Mouse (Mus musculus) neural tube, embryonic 11.5 days (tissue): ENCODE data around the gene Nr6a1. TPM values are rescaled to one million over a fixed set of nuclear protein-coding genes. Genes with fewer than 3 reads are reported as not detected.
A peak's percentile ranks its signal among the peaks of the same experiment; 100 is the strongest.

ENCODE experiments used
- ATAC-seq: fragments of 200-750 bp; cut with Nextera tagmentation; 2 replicates; pipeline ENCODE4 v1.8.0; 2017; ENCODE audit warnings: moderate number of reproducible peaks, mild to moderate bottlenecking, moderate TSS enrichment, moderate library complexity; ENCODE audit not compliant: insufficient read depth, low FRiP score, low TSS enrichment
- DNase-seq: peaks from one replicate; pipeline ENCODE4 v3.0.0-alpha.2; 2015; ENCODE audit warnings: low spot score
- H3K27ac ChIP-seq: fragments of 300-500 bp; sonication (generic); 2 replicates; pipeline ENCODE4 v1.5.1; 2014; ENCODE audit warnings: low read depth, mild to moderate bottlenecking, low read length
- H3K27me3 ChIP-seq: fragments of 300-500 bp; sonication (generic); 2 replicates; pipeline ENCODE4 v1.6.1; 2014; ENCODE audit warnings: mild to moderate bottlenecking, low read length, mixed read lengths; ENCODE audit not compliant: control insufficient read depth, insufficient read depth
- H3K36me3 ChIP-seq: fragments of 300-500 bp; sonication (generic); 2 replicates; pipeline ENCODE4 v1.6.1; 2014; ENCODE audit warnings: mild to moderate bottlenecking, low read length, moderate library complexity, mixed read lengths; ENCODE audit not compliant: control insufficient read depth, insufficient read depth
- H3K4me1 ChIP-seq: fragments of 300-500 bp; sonication (generic); 2 replicates; pipeline ENCODE4 v1.6.1; 2014; ENCODE audit warnings: low read length, mixed read lengths; ENCODE audit not compliant: control insufficient read depth, insufficient read depth
- H3K4me2 ChIP-seq: fragments of 300-500 bp; sonication (generic); 2 replicates; pipeline ENCODE4 v1.6.1; 2014; ENCODE audit warnings: low read depth, mild to moderate bottlenecking, moderate library complexity
- H3K4me3 ChIP-seq: fragments of 300-500 bp; sonication (generic); 2 replicates; pipeline ENCODE4 v1.5.1; 2014; ENCODE audit warnings: low read depth, low read length
- H3K9ac ChIP-seq: fragments of 300-500 bp; sonication (generic); 2 replicates; pipeline ENCODE4 v1.6.1; 2014; ENCODE audit warnings: mild to moderate bottlenecking, low read length
- H3K9me3 ChIP-seq: fragments of 300-500 bp; sonication (generic); 2 replicates; pipeline ENCODE4 v1.6.1; 2016; ENCODE audit warnings: low read length; ENCODE audit not compliant: control insufficient read depth
- WGBS: fragments of 180-500 bp; shearing (Covaris S2); extraction: QIAGEN DNeasy Blood & Tissue Kit; methylation state at CpG from one replicate; pipeline ENCODE4 v1.1.7; 2014; 5-methylcytosine and 5-hydroxymethylcytosine counted together
- polyA plus RNA-seq: library from polyadenylated mRNA; unstranded; fragments of >200 nt; fragmentation: Nextera tagmentation; extraction: Ambion mirVana; gene quantifications from 2 replicates; pipeline ENCODE4 v1.2.1, GENCODE M21; 2014

Nr6a1 gene
- polyA plus RNA-seq, 1 experiment from 2014 or later = 6.4 TPM

- Histone ChIP-seq H3K4me1 (peaks cover 12% of the 10 kb centered on the region), H3K4me2 (no peak overlapping the region), H3K27me3 (peaks cover 8% of the 10 kb centered on the region), H3K9ac (no peak overlapping the region), H3K4me3 (no peak overlapping the region), H3K36me3 (no peaks in the 10 kb centered on the region), H3K9me3 (no peaks in the 10 kb centered on the region), H3K27ac (no peak overlapping the region)
- 67% methylated on average over 5 of the region's 5 CpGs for WGBS
- no peak for ATAC-seq
- DNase-seq = no peak
Measured at GRCm38 (mm10) chr2:38700177-38700576, 227.3 kb downstream of the Nr6a1 start.

GRCm38 (mm10) chr2:38698623-38699022 lies 228.9 kb downstream of the Nr6a1 start:
- Histone ChIP-seq H3K4me1 (peaks cover 12% of the 10 kb centered on the region), H3K4me3 (no peak overlapping the region), H3K9ac (no peak overlapping the region), H3K27ac (no peak overlapping the region), H3K4me2 (no peak overlapping the region), H3K27me3 (peaks cover 2% of the 10 kb centered on the region), H3K36me3 (no peaks in the 10 kb centered on the region), H3K9me3 (no peaks in the 10 kb centered on the region)
- no peak for ATAC-seq
- 89% methylated on average over 5 of the region's 5 CpGs for WGBS
- DNase-seq = no peak

DNA sequence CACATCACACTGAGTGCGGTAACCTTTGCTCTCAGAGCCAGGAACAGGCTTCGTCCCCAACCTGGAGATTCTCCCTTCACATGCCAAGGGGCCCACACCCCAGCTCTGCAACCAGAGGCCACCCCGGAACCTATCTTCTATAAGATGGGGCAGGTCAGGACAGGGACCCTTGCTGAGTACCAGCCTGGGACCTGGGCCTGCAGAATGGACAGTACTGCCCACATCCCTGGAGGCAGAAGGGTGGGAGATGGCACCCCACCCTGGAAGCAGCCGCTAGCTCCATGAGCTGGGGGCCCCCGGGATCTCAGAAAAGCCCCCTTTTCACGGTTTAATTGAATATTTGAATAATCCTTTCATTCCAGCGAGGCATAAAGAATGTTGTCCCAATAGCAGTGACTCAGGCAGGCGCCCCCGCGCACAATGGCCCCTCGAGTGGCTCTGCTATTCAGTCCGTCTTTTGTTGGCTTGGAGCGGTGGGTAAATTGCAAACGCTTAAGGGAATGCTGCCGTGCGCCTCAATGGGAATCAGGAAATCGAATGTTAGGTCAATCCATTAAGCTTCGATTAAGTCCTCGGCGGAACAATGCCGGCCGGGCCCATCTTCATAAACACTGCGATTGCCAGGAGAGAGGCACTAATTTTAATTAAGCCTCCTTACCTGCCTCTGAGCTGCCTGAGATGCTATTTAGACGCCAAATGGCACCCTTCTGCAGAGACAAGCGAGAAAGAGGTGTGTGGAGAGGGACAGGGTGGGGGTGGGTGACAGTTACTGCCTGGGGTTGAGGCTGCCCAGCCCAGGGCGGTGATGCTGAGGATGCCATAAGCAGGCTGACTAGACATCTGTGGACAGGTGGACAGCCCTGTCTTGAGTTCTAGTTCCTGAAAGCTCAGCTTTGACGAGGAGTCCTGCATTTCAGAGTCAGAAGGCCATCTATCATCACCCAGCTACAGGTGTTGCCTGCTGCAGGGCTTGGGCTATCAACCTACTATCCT lies 230.1 kb downstream of the Nr6a1 start:
- Histone ChIP-seq H3K4me3 (no peak overlapping the region), H3K4me2 (peak overlapping the region; percentile 23; the same call in 1 of the 2 replicates), H3K9ac (no peak overlapping the region), H3K9me3 (no peaks in the 10 kb centered on the region), H3K27me3 (peaks cover 2% of the 10 kb centered on the region), H3K36me3 (no peaks in the 10 kb centered on the region), H3K4me1 (peaks cover 12% of the 10 kb centered on the region), H3K27ac (no peak overlapping the region)
- 35% methylated on average over 27 of the region's 27 CpGs for WGBS
- DNase-seq = peak; percentile 67
- ATAC-seq = peak; percentile 66

DNA sequence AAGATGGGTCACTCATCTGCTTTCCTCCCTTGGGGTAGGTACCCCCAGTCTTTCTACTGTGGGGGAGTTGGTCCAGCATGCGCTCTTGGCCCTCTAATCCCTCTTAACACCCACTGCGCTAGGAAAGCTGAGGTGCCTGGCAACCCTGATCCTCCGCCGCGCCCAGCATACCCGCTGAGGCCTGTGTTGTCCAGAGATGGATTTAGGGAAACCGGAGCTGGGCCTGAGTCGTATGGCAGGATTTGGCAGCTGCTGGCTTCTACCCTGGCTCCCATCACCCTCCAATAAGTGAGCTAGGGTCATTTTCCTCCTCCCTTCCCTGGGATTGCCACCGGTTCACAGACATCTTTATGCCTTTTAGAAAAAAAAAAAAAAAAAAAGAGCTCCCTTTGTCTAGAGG lies 231.7 kb downstream of the Nr6a1 start:
- H3K27ac ChIP-seq = no peak overlapping the region
- no peak overlapping the region for H3K4me3 ChIP-seq
- no peaks in the 10 kb centered on the region for H3K36me3 ChIP-seq
- ATAC-seq (no peak), DNase-seq (no peak)
- WGBS = 64% methylated on average over 9 of the region's 9 CpGs
- H3K4me1 ChIP-seq = peaks cover 12% of the 10 kb centered on the region
- H3K9ac ChIP-seq = no peak overlapping the region
- peaks cover 2% of the 10 kb centered on the region for H3K27me3 ChIP-seq
- H3K9me3 ChIP-seq = no peaks in the 10 kb centered on the region
- H3K4me2 ChIP-seq = no peak overlapping the region

GRCm38 (mm10) chr2:38691542-38691941 lies 235.9 kb downstream of the Nr6a1 start:
- DNase-seq (peak; percentile 50), ATAC-seq (no peak)
- H3K4me2 ChIP-seq = no peak overlapping the region
- no peak overlapping the region for H3K9ac ChIP-seq
- no peaks in the 10 kb centered on the region for H3K9me3 ChIP-seq
- peaks cover 12% of the 10 kb centered on the region; the same call in 1 of the 2 replicates for H3K4me1 ChIP-seq
- no peak overlapping the region for H3K4me3 ChIP-seq
- H3K27ac ChIP-seq = no peak overlapping the region
- no peaks in the 10 kb centered on the region for H3K27me3 ChIP-seq
- no peaks in the 10 kb centered on the region for H3K36me3 ChIP-seq
- WGBS = 17% methylated on average over 8 of the region's 8 CpGs

- Histone ChIP-seq H3K4me1 (peaks cover 9% of the 10 kb centered on the region; the same call in 1 of the 2 replicates), H3K36me3 (no peaks in the 10 kb centered on the region), H3K4me2 (no peak overlapping the region), H3K27ac (no peak overlapping the region), H3K4me3 (no peak overlapping the region), H3K9me3 (no peaks in the 10 kb centered on the region), H3K27me3 (no peaks in the 10 kb centered on the region), H3K9ac (no peak overlapping the region)
- DNase-seq (no peak), ATAC-seq (no peak)
- WGBS = 64% methylated on average over 1 of the region's 1 CpGs
Measured at GRCm38 (mm10) chr2:38689881-38690280, 237.6 kb downstream of the Nr6a1 start.

- DNase-seq = peak; percentile 90
- H3K4me2 ChIP-seq = peak overlapping the region; percentile 54
- ATAC-seq = peak; percentile 88
- WGBS = 3% methylated on average over 28 of the region's 29 CpGs
- peaks cover 9% of the 10 kb centered on the region; the same call in 1 of the 2 replicates for H3K4me1 ChIP-seq
- H3K36me3 ChIP-seq = no peaks in the 10 kb centered on the region
- H3K9ac ChIP-seq = peak overlapping the region; percentile 58
- no peaks in the 10 kb centered on the region for H3K9me3 ChIP-seq
- H3K27ac ChIP-seq = no peak overlapping the region
- H3K4me3 ChIP-seq = peak overlapping the region; percentile 26
- no peaks in the 10 kb centered on the region for H3K27me3 ChIP-seq
Measured at GRCm38 (mm10) chr2:38688791-38689520, 238.5 kb downstream of the Nr6a1 start.

DNA sequence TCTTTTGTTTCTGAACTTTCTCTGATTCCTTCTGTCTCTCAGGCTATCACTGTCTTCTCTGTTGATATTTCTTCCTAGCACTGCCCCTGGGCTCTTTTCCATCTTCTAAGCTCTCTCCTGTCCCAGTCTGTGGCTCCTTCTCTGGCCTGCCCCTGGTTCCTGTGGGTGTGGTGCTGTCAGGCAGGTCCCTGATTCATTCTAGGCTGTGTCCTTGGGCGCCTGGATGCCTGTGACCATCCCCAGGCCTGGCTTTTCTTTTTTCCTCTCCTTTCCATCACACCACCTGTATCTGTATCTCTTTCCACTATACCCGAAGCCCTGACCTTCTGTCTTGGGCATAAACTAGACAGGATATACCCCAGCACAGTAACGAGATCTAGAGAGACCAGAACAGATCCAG lies 241.7 kb downstream of the Nr6a1 start:
- Histone ChIP-seq H3K4me1 (peaks cover 9% of the 10 kb centered on the region; the same call in 1 of the 2 replicates), H3K36me3 (no peaks in the 10 kb centered on the region), H3K4me2 (no peak overlapping the region), H3K9me3 (no peaks in the 10 kb centered on the region), H3K4me3 (no peak overlapping the region), H3K27me3 (no peaks in the 10 kb centered on the region), H3K9ac (no peak overlapping the region), H3K27ac (no peak overlapping the region)
- DNase-seq (no peak), ATAC-seq (no peak)
- 75% methylated on average over 3 of the region's 3 CpGs for WGBS
